Mouse (Mus musculus) thymus, adult 18-20 months (tissue): Measurements from ENCODE around the gene 9830107B12Rik.
"Not testable (repeated sequence)": the region's sequence is repeated elsewhere in the genome, so short reads cannot be mapped to it uniquely, and the experiment has no call there.

Source experiments
- DNase-seq, 2 experiments: peaks; one replicate each; pipeline ENCODE4 v3.0.0; 2022; ENCODE audit warnings: mixed read lengths in 2 of 2

The 9830107B12Rik gene

DNA sequence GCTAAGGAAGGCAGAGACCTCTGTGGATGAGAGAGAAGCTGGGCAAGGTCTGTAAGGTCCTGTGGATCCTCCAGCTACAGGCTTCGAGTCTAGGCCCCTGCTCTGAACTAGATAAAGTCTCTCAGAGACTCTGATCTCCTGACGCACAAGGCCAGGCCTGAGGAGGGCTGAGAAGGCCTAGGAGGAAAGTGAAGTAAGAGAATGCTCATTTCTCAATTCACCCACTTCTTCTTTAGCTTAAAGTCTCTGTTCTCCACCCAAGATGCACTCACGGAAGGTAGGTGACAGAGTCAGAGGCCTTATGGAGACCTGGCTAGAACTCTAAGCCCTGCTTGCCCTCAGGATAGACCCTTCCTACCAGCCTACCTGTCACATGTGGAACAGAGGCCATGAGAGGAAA is at the start of gene 9830107B12Rik:
TSS of gene 9830107B12Rik (minus strand) at position 149 of the 400 bp plus-strand sequence.
- DNase-seq, result no peak

DNA sequence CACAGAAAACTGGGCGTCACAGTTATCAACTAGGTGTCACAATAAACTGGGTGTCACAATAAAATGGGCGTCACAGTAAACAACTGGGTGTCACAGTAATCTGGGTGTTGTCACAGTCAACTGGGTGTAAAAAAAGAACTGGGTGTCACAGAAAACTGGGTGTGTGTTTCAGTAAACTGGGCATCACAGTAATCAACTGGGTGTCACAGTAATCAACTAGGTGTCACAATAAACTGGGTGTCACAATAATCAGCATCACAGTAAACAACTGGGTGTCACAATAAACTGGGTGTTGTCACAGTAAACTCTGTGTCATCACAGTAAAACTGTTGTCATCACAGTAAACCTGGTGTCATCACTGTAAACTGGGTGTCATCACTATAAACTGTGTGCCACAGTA is 46.3 kb upstream of the 9830107B12Rik start:
- DNase-seq, result no peak

DNA sequence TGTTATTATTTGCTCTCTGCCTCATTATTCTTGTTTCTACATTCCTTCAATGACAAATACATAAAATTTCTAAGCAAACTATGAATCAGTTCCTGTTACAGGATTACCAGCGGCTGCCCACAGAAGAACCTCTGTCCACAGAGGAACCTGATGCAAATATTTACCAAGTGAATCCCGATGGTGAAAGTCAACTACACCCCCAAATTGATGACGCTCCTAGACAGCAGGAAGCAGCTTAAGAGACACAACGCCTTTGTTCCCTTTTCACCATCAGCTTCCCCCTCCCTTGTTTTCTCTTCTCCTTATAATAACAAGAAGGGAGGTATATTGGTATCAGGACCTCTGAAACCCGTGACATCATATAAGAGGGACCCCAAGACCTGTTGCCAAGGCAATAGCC is 39.2 kb upstream of the 9830107B12Rik start:
- DNase-seq, result no peak

DNA sequence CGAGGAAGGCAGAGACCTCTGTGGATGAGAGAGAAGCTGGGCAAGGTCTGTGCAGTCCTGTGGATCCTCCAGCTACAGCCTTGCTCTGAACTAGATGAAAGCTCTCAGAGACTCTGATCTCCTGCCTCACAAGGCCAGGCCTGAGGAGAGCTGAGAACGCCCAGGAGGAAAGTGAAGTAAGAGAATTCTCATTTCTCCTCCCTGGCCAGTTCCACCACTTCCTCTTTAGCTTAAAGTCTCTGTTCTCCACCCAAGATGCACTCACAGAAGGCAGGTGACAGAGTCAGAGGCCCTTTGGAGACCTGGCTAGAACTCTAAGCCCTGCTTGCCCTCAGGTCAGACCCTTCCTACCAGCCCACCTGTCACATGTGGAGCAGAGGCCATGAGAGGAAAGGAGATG is 21.0 kb upstream of the 9830107B12Rik start, which contains the start of gene A530064D06Rik:
TSS of gene A530064D06Rik (minus strand) at position 173 of the 400 bp plus-strand sequence.
- DNase-seq, result not testable (repeated sequence)

DNA sequence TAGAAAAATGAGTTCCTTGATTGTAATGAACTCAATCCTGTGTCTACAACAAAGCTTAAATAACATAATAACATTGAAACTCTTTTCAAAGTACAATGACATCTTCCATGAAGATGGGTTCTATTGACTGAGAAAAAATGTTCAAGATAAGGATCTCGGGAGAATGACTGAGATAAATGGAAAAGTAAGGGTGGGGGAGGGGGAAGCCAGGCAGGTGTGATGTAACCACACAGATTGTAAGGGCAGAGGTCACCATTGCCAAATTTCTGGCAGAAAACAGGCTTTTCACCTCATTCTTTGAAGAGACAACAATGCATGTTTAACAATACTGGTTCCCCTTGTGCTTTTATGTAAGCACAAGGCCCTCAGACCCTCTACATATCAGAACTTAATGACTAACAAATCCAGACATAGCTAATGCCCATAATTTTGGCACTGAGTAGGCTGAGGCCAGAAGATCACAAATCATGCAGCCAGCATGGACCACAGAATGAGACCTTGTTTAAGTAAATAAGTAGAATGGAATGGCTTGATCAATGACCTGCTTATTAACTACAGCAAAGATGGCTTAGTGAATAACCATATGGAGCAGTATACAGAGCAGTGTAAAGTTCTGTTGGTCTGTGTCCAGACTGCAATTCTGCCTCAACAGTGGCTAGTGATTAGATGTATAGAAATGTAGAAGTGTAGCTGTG is 11.5 kb upstream of the 9830107B12Rik start:
- no peak for DNase-seq

DNA sequence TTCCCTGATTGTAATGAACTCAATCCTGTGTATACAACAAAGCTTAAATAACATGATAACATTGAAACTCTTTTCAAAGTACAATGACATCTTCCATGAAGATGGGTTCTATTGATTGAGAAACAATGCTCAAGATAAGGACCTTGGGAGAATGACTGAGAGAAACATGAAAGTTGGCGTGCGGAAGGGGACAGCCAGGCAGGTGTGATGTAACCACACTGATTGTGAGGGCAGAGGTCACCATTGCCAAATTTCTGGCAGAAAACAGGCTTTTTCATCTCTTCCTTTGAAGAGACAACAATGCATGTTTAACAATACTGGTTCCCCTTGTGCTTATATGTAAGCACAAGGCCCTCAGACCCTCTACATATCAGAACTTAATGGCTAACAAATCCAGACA is 13.3 kb downstream of the 9830107B12Rik start:
- no peak for DNase-seq

DNA sequence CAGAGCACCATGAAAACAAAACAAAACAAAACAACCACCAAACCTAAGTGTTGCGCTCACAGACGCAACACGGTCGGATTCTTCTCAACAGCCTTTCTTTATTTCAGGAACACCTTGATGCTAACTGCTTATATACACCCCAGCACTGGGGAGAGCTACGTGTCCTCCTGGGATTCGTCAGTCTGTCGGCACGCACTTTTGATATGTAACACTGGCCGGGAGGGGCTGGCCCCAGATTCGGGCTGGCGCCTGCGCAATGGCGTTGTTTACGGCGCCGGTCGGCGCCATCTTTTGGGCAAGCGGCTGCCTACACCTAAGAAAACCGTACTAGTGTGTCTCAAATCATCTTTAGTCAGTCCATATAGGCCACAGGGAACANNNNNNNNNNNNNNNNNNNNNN is 25.6 kb downstream of the 9830107B12Rik start:
- DNase-seq, result no peak

DNA sequence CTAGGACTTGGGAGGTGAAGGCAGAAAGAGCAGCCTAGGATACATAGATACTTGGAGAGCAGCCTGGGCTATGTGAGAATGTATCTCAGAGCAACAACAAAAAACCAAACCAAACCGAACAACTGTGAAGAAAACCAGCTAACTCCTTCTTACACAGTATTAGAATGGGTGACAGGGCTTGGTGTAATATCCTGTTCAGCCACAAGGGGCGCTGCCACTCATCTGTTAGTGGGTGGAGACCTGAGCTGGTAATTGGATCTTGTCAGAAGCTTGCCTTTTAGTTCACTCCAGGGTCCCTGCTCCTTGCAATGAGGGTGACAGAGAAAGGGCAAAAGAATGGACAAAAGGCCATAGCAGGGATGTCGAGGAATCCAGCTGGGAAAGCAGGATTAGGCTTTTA is 26.4 kb downstream of the 9830107B12Rik start:
- peak in 1 of 2 experiments; percentile 37 for DNase-seq

DNA sequence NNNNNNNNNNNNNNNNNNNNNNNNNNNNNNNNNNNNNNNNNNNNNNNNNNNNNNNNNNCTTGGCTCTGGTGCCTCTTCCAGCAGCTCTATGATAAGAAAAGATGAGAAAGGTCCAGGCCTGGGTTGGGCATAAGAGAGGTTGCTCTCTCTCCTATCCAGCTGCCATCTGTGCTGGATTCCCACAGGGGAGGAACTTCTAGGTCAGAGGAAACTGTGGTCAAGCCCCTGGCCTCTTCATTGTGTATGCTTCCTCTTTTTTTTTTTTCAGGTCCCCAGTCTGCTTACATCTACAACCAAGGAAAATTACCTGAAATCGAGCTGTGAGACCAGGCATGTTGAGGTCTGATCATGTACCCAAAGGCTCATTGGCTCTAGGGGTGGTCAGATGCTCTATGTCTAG is 27.5 kb downstream of the 9830107B12Rik start:
- DNase-seq, result no peak

DNA sequence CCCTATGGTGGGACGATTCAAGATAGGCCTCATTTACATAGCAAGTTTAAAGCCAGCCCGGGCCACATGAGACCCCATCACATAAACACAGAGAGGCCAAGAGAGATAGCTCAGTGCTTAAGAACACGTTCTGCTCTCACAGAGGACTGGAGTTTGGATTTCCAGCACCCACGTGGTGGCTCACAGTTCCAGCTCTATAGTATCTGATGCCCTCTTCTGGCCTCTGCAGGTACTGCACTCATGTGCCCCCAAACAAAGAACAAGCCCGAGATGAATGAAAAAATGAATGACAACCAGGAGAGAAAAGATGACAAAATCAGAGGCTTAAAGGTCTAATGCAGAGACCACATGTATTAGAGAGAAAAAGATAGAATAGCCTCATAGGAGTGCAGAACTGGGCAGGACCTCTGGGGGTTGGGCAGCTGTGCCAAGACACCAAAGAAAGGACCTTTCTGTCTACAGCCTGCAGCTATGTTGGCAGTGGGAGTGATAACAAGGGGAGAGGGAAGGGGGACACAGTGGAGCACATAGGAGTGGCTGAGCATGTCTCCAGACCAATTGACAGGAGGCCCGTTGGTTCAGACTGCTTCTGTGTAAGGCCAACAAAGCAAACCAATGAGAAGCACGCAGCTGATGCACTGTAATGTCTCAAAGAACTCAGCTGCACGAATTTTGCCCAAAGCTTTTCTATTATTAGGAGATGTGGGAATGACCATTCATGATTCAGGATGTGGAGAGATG is 35.4 kb downstream of the 9830107B12Rik start:
- no peak for DNase-seq

DNA sequence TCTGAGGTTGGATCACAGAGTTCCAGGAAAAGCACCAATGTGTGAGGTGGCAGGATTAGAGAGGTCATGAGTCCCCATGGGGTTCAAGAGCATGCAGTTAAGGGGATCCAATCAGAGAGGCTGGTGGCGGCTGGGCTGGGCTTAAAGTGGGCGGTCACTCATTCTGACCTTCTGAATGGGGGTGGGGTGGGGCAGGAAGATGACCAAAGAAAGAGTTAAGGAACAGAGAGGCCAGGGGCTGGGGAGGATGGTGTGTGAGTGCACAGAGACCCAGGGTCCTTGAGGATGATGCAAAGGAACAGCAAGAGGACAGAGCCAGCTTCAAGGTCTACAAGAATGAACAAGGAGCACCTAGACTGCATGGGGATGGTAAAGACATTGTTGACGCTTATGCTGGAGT is 37.5 kb downstream of the 9830107B12Rik start:
- DNase-seq, result no peak

DNA sequence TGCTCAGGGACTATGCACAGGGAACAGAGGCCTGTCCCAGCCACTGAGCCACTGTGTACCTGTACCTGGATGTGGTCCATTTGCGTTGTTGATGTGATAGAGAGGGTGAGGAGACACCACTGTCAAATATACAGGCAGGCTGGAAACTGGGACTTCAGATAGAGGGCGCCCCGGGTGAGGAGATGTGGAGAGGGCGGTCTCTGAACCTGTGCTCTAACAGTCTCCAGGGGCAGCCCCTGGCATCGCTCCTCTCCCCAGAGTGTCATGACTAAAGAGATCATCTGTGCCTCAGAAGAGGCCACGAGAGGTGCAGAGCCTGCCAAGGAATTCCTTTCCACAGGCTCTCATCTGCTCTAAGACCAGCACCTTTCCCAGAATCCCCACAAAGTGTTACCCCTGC is 38.2 kb downstream of the 9830107B12Rik start:
- no peak for DNase-seq

DNA sequence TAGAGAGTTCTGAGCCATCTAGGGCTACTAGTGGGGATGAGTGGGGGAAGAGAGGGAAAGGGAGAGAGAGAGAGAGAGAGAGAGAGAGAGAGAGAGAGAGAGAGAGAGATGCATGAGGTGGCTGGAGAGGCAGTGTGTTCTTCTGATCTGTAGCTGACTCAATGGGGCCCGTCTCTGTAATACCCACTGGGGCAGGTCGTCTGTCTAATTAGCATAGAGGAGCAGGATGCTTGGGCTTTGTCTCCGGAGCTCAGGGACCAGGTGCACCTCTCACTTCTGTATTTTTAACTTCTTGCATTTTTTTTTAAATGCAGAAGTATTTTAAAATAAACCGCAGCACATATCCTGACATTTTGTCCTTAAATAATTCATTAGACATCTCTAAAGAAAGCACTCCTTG is 38.7 kb downstream of the 9830107B12Rik start:
- DNase-seq, result no peak

DNA sequence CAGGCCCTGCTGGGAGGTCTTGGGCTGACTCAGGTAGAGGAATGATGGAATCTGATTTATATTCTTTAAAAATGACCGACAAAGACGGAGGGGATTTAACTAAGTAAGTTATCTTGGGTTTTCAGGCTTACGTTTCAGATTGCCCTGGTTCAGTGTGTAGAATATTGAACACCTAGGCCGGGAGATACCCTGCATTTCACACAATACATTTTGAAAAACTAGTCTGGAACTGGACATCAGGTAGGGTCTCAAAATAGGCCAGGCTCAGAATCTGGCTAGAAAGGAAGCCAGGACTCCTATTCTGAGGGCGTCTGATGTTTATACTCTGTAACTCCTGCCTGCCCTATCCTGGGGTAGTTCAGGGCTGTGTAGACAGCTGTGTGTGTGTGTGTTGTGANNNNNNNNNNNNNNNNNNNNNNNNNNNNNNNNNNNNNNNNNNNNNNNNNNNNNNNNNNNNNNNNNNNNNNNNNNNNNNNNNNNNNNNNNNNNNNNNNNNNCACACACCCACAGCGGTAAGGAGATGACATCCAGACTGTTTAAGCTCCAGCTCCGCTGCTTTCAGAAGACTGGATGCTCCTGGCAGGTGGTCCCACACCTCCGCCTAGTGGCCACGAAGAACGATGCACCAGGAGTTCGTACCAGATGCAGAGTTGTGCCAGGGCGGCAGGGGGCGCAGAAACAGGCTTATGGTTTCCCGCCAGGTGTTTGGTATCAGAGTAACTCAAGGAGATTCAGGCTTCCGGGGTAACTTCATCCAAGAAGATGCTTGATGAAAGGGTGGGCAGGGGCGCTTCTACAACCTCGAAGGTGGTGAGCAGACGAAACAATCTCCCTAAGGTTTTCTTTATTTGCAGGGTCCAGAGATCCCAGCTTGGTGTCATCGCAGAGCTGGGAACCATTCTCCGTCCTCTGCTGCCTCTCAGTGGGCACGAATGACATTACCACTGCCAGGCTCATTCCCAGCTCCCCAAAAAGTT is 45.3 kb downstream of the 9830107B12Rik start:
- peak; percentile 68 to 72 for DNase-seq

DNA sequence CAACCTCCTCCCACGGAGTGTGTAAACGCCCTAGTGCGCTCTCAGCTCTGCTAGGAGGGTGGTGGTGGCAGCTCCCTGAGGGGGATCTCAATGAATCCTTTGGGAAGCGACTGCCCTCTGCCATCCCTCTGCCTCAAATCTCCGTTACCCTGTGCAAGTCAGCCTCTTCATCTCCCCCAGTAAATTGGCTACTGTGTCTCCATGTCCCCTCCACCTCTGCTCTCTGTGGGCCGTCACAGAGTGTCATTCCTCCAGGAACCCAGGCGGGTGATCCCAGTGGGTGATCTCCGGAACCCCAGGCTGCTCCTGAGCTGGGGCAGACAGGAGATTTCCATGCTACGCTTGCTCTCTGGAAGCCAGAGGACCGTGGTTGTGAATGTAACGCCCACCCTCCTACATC is 46.8 kb downstream of the 9830107B12Rik start:
- no peak for DNase-seq

DNA sequence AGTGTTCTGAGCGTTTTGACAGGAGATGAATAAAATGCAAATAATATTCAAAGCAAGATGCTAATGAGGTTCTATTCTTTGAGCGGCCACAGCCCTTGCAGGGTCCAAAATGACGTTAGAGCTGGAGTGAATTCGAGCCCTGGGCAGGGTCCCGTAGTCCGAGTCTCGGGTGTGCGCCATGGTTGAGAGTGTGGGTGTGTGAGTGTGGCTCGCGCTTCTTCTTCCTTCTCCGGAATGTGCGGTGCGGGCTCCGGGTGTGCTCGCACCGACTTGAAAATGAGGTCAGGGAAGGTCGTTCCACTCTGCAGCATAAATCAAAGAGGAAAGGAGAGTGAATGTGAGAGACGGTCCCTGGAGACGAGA is 47.6 kb downstream of the 9830107B12Rik start:
- DNase-seq, result no peak

DNA sequence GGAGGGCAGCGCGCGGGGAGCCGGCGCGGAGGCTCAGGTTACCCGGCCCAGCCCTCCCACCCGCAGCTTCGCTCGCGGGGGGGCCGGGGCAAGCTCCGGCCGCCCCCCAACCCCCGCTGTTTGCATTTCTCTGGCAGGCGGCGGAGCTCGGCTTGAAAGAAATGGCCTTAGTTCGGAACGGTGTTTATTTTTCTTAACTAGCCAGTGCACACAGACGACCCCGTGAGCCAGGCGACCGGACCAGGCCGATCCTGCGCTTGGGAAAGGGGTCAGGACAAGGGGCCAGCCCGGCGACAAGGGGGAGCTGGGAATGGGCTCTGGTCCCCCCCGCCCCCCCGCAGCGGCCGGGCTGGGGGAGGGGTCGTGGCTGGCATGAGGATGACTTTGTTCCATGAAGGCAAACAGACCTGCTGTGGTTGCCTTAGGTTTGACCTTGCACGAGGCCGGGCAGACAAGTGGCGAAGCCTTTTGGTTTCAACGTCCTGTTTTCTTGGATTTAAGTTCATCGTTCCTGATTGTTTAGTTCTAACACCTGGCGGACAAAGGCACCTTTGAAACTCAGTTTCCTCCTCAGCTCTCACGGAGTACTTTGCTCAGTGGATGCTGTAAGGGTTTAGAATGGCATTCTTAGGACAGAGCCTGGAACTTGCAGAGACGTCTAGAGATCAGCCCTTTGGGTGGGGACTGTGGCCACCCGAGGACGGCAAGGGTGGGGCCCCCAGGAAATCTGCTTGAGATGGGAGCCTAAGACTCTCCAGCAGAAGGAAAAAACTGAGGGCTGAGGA is 48.1 kb downstream of the 9830107B12Rik start:
- DNase-seq, result no peak

DNA sequence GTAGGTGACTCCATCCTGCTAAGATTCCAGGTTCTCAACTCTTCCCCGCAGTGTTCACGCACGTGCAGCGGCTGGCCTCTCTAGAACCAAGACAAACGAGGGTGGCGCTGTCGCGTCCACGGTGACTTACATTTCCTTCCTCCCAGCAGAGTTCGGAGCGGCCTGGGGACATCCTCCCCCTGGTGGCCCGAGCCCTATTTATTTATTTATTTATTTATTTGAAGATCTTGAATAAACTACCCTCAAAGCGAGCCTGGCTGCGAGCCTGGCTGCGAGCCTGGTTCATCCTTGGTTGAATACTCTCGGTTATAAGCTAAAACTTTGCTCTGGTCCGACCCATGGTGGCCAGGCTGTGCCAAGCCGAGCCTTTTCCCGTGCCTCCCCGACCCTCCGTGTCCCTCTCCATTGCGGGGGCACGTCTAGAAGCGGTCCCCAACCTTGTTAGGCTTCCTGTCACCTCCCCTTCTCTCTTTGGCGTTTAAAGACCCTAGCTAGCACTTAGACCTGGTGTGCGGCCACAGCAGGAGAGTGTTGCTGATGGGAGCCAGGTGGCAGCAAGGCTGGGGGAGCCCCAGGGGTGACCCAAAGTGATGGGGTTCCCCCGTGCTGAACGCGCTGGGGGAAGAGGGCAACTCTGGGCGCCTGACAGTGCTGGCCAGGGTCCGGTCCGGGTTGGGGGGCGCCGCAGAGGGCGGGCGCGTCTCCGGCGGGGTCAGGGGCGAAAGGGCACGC is 48.9 kb downstream of the 9830107B12Rik start:
- DNase-seq, result no peak

DNA sequence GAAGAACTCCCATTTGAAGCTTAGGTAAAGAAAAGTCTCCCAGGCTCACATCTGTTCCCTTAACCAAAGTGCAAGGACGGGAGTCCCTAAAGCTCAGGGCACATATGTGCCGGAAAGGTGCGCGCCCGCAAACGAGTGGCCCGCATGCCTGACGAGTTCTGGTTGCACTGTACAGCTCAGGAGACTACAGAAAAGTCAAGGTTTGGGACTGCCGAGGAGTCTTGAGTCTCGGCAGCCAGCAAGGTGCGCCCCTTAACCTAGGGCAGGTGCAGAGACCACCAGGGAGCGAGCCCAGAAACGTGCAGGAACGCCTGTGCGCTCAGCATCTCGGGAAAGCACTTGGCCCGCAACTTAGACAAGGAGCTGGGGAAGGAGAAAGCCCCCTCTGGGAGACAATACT is 49.7 kb downstream of the 9830107B12Rik start:
- no peak for DNase-seq

DNA sequence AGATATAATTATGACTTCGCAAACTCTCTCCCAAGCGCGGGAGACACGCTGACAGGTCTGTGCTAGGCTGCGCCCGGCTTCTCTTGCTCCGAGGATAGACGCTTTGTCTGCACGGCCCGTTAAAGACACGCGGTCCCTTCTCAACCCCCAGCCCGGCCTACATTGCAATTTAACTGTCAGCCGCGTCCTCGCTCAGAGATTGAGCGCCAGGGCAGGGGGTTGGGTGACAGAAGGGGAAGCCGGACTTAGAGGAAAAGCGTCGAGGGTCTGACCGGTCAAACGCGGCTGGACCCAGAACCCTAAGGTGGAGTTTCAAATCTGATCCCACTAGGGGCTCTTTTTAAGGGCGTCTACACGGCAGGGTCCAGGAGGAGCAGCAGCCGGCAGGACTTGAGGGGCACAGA is 50.3 kb downstream of the 9830107B12Rik start:
- DNase-seq, result no peak

DNA sequence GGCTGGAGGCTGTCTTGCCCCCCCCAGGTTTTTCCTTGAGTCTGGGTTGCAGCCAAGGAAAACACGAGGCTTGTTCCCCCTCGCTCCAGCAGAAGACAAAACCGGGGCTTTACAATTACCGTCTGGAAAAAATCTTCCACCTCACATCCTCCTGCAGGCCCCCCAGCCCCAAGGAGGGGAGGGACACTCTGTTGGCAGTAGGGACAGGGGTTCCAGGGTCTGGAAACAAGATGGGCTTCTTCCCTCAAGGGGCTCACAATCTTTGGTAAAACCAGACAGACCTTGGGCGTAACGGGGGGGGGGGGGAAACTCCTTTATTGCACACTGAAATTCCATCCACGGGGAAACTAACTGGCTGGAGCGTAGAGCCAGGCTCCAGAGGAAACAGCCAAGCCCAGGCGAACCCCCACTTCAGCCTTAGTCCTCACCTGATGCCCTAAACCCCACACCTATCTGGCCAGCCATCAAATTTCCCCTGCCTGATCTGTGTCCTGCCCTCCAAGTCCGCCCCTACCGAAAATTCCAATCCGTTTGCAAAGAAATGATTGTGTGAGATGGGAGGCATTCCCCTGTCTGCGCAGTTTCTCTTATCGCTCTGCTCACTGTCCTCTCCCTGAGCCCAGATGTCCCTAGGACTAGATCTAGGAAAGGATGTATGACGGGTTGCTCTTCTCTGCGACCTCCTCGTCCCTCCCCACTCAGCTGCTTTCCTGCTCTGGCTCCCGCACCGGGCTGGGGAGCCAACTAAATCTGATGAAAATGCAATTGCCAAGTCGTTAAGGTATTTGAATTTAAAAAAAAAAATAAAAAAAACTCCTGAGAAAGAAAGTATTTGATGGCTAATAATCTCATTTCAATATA is 51.0 kb downstream of the 9830107B12Rik start:
- DNase-seq, result no peak
